In genomic region chr5:120131600-120131999, GRCm38 (mm10) we compare ENCODE assay signal across 8 mouse cellular contexts. TPM values are rescaled to one million over a fixed set of nuclear protein-coding genes. Genes with fewer than 3 reads are reported as not detected.
DNase-seq lines count a peak whose midpoint lies in the region; ATAC-seq lines count a peak whose summit lies in the region.

No protein-coding gene starts in this region.

- H3K9ac ChIP-seq in neural tube, embryonic 15.5 days (replicated peaks) = no peak overlapping the region

- no peak overlapping the region for H3K4me2 ChIP-seq in neural tube, embryonic 15.5 days

- peaks cover 33% of the 10 kb centered on the region for H3K36me3 ChIP-seq in neural tube, embryonic 15.5 days

- H3K27me3 ChIP-seq in neural tube, embryonic 15.5 days (replicated peaks) = no peaks in the 10 kb centered on the region

- intact Hi-C loops in heart, postnatal 10 days (cut with DNase I) = no loop called here

- ATAC-seq in neural tube, embryonic 15.5 days (ENCODE audit: low FRiP score) = no peak

- no peaks in the 10 kb centered on the region for H3K9me3 ChIP-seq in neural tube, embryonic 15.5 days (replicated peaks)

- H3K27ac ChIP-seq in neural tube, embryonic 15.5 days (replicated peaks) = no peak overlapping the region

- DNase-seq in heart, postnatal 10 days = peak; percentile 30 to 53
- no peak for DNase-seq in heart, adult 11 months
- DNase-seq in 416B (ENCODE audit: low read depth) = peak; percentile 61
- peak; percentile 35 for DNase-seq in MN1 (ENCODE audit: low spot score)
- peak; percentile 59 for DNase-seq in induced T-regulatory cell, adult 2 months (ENCODE audit: low read depth)
- peak; percentile 44 for DNase-seq in skeletal muscle tissue, adult 2 months (ENCODE audit: low read depth, low spot score)
- DNase-seq in right cerebral cortex, adult 18-20 months = no peak

- H3K4me3 ChIP-seq in neural tube, embryonic 15.5 days (replicated peaks) = no peak overlapping the region

- 64% methylated on average over 5 of the region's 5 CpGs for WGBS in neural tube, embryonic 15.5 days

- peaks cover 7% of the 10 kb centered on the region for H3K4me1 ChIP-seq in neural tube, embryonic 15.5 days

RNA-seq across cellular contexts. Expression of gene Rbm19, which starts 15.3 kb away (rescaled TPM):
- total RNA-seq in heart, postnatal 10 days (2021) = 10 to 100 TPM; 23.0 to 26.7 TPM
- 18.7 and 20.2 TPM in 2 replicates for polyA plus RNA-seq in neural tube, embryonic 15.5 days (2015; fragmentation: Nextera tagmentation; extraction: Ambion mirVana)

Comparison
In these comparisons a context has a peak if more than half of its experiments do, and no peak if none do; other contexts are left out.
1. DNase-seq: peak in heart, postnatal 10 days (2 of 2), 416B (single experiment), MN1 (single experiment), induced T-regulatory cell, adult 2 months (single experiment) and skeletal muscle tissue, adult 2 months (single experiment); none in heart, adult 11 months (single experiment) and right cerebral cortex, adult 18-20 months (single experiment).